Mouse (Mus musculus): ENCODE measurements at regions not wholly inside any gene's neighbourhood (a gene's known extent, or its start where the extent isn't known, plus 50 kb on each side); places are given as distances from the start of the nearest gene placed in this dataset.

DNA sequence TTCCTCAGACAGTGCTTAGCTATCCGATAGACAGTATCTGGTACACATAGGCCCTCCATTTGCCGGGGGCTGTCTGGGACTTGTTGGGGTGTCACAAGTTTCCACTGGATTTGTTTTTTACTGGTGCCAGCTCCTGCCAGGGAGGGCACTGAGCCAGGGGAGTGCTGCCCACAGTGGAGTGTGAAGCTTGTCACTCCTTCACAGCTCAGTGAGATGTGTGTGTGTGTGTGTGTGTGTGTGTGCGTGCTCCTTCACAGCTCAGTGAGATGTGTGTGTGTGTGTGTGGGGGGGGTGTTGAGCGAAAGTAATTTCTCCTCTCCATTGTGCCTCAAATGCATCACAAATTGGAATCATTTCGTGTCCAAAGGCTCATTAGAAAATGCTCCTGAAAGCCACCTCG, 632.5 kb upstream of the Auts2 start:
- H3K27ac ChIP-seq (replicated peaks) = no peak overlapping the region
- no peak for DNase-seq (ENCODE audit: low spot score)
- WGBS = 88% methylated on average over 6 of the region's 6 CpGs
- no peaks in the 10 kb centered on the region for H3K36me3 ChIP-seq
- no peak overlapping the region for H3K4me3 ChIP-seq
- H3K27me3 ChIP-seq (ENCODE audit: low read depth, poor library complexity, severe bottlenecking) = no peaks in the 10 kb centered on the region
- H3K9me3 ChIP-seq (replicated peaks) = no peaks in the 10 kb centered on the region
- H3K4me1 ChIP-seq = peaks cover 6% of the 10 kb centered on the region

DNA sequence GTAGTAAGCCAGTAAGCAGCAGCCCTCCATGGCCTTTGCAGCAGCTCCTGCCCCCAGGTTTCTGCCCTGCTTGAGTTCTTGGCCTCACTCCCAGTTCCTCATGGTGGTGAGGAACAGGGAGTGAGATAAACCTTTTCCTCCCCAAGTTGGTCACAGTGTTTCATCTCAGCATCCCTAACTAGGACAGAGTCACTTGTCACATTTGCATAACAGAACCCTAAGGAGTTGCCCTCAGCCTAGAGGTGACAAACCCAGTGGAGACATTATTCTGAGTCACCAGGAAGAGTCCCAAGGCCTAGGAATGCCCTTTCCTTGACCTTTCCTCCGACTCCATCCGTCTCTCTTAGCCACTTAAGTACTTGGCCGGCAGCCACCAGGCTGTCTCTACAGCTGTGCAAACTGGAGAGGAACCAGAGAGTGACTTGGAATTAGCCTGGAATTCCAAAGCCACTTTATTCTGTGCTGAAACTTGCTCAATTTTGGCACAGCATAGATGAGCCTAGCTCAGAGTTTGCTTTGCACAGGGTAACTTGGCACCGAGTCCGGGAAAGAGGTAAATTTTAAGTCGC, 630.1 kb upstream of the Auts2 start:
- H3K27me3 ChIP-seq (ENCODE audit: low read depth, poor library complexity, severe bottlenecking) = no peaks in the 10 kb centered on the region
- no peak overlapping the region for H3K27ac ChIP-seq (replicated peaks)
- no peaks in the 10 kb centered on the region for H3K36me3 ChIP-seq
- no peak overlapping the region for H3K4me3 ChIP-seq
- no peak for DNase-seq (ENCODE audit: low spot score)
- H3K9me3 ChIP-seq (replicated peaks) = no peaks in the 10 kb centered on the region
- 65% methylated on average over 6 of the region's 6 CpGs for WGBS
- peaks cover 6% of the 10 kb centered on the region for H3K4me1 ChIP-seq

DNA sequence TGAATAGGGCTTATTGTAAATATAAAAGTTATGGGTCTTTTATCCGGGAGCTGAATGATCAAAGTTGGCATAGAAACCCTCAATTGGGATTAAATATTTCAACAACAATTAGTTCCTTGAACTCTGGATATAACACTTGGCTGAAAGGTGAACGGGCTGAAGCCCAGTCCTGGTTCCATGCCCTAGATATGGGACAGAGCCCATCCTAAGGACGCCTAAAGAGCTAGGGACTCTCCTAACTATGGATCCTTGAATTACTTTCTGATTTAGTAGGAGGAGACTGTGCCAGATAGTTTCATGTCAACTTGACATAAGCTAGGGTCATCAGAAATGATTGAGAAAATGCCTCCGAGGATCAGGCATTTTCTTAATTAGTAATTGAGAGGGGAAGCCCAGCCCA, 629.5 kb upstream of the Auts2 start:
- H3K27ac ChIP-seq (replicated peaks) = no peak overlapping the region
- 90% methylated on average over 4 of the region's 4 CpGs for WGBS
- no peaks in the 10 kb centered on the region for H3K36me3 ChIP-seq
- peaks cover 9% of the 10 kb centered on the region for H3K4me1 ChIP-seq
- no peaks in the 10 kb centered on the region for H3K27me3 ChIP-seq (ENCODE audit: low read depth, poor library complexity, severe bottlenecking)
- H3K9me3 ChIP-seq (replicated peaks) = no peaks in the 10 kb centered on the region
- no peak overlapping the region for H3K4me3 ChIP-seq
- no peak for DNase-seq (ENCODE audit: low spot score)

DNA sequence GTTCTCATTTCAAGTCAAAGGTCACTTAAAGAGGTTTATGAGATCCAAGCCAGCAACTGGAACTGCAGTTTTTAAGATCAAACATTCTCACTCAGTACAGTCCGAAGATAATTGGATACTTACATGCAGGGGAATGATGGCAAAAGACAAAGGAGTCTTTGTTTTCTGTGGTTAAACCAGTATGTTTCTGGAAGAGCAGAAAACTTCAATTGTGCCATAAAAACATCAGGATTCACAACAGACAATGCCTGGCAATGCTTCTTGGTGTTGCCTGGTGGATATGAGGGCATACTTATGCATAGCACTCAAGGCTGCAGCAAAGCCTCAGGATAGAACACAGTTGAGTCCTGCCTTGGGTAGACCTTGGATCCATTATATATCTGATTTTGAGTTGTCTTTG, 628.1 kb upstream of the Auts2 start:
- Histone ChIP-seq H3K36me3 (no peaks in the 10 kb centered on the region), H3K27me3 (ENCODE audit: low read depth, poor library complexity, severe bottlenecking) (no peaks in the 10 kb centered on the region), H3K4me3 (no peak overlapping the region), H3K9me3 (replicated peaks) (no peaks in the 10 kb centered on the region), H3K27ac (replicated peaks) (no peak overlapping the region), H3K4me1 (peaks cover 19% of the 10 kb centered on the region)
- WGBS = 83% methylated on average over 1 of the region's 1 CpGs
- no peak for DNase-seq (ENCODE audit: low spot score)

DNA sequence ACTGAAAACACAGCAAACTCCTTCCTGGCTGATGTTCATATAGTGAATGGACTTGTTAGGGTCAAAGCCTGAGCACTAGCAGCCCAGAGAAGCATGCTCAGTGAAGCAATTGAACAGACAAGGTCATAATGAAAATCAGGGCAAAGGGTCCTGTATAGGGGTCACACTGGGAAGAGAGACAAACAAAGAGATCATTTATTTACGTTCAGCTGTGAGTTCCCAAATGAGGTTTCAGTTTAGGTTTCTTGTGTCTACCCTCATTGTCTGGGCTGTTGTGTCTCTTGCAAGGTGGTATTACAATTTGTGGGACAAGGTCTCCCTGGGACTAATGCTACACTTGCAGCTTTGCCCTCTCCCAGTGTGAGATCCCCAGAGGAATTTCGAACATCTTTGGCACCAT, 624.4 kb upstream of the Auts2 start:
- peaks cover 17% of the 10 kb centered on the region for H3K4me1 ChIP-seq
- H3K9me3 ChIP-seq (replicated peaks) = no peaks in the 10 kb centered on the region
- no peak for DNase-seq (ENCODE audit: low spot score)
- H3K27ac ChIP-seq (replicated peaks) = 0 out of 2 replicates have a peak overlapping the region, but pooled peaks have one; percentile 14
- no peaks in the 10 kb centered on the region for H3K36me3 ChIP-seq
- 48% methylated on average over 2 of the region's 2 CpGs for WGBS
- no peak overlapping the region for H3K4me3 ChIP-seq
- H3K27me3 ChIP-seq (ENCODE audit: low read depth, poor library complexity, severe bottlenecking) = no peaks in the 10 kb centered on the region

DNA sequence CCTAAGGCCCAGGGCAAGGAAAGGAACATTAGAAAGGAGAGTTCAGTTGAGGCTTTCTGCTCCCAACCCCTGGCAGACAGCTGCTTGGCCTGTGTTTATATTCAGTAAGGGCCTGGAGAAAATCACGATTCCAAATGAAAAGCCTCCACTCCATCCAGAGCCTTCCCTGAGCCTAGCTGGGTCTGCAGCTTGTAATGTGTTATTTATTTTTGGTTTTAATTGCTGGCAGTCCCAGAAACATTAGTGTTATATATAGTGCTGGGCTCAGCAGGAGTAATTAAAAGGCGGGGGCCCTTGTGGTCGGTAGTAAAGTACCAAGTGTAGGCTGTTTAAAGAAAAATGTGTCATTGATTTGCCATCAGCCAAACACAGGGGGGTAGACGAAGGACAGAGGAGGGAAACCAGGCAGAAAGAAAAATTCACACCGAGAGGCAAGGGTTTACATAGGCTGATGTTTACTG, 623.9 kb upstream of the Auts2 start:
- no peaks in the 10 kb centered on the region for H3K27me3 ChIP-seq (ENCODE audit: low read depth, poor library complexity, severe bottlenecking)
- DNase-seq (ENCODE audit: low spot score) = no peak
- no peak overlapping the region for H3K4me3 ChIP-seq
- 58% methylated on average over 5 of the region's 5 CpGs for WGBS
- peaks cover 17% of the 10 kb centered on the region for H3K4me1 ChIP-seq
- no peaks in the 10 kb centered on the region for H3K36me3 ChIP-seq
- H3K9me3 ChIP-seq (replicated peaks) = no peaks in the 10 kb centered on the region
- no peak overlapping the region; the same call in 1 of the 2 replicates for H3K27ac ChIP-seq (replicated peaks)

DNA sequence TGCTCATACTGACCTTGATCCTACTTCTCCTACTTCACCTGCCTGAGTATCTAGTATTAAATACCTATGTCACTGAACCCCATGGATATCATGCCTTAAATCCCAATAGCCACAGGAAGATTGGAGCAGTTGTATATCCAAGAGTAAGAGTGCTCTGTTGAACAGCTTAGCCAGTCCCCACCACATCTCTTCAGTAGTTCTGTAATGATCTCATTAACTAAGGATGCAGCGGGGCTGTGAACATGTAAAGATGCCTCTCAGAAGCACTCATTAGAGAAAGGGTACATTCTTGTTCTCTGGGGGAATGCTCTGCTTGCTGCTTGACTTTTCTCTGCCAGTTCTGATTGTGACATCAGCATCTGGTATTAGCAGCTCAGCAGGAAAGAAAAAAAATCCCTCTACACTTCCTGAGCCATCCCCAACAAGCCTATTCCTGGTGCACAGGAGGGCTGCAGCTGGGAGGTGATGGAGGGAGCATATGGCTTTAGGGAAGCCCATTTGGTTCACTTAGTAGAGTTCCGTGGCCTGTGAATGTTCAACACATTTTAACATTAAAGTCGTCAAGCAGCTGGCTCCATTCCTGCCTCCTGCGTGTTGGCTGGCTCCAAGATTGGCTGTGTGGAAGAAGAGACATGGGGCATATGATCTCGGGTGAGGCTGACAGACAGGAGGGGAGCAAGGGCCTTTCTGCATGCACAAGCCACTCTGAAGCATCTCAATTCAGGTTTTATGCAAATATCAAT, 613.1 kb upstream of the Auts2 start:
- Histone ChIP-seq H3K27me3 (ENCODE audit: low read depth, poor library complexity, severe bottlenecking) (no peaks in the 10 kb centered on the region), H3K36me3 (no peaks in the 10 kb centered on the region), H3K4me1 (peaks cover 8% of the 10 kb centered on the region), H3K4me3 (no peak overlapping the region), H3K9me3 (replicated peaks) (no peaks in the 10 kb centered on the region; the same call in 1 of the 2 replicates), H3K27ac (replicated peaks) (0 out of 2 replicates have a peak overlapping the region, but pooled peaks have one; percentile 33)
- DNase-seq (ENCODE audit: low spot score) = no peak
- WGBS = 52% methylated on average over 5 of the region's 5 CpGs

DNA sequence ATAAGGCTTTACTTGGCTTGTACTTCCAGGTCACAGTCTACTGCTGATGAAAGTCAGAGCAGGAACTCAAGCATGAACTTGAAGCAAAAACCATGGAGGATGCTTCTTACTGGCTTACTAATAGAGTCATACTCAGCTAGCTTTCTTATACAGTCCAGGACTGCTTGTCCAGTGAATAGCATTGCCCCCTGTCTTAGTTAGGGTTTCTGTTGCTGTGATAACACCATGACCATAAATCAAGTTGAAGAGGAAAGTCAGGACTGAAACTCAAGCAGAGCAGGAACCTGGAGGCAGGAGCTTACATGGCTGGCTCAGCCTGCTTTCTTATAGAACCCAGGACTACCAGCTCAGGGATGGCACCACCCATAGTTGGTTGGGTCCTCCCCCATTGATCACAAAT, 602.9 kb upstream of the Auts2 start:
- Histone ChIP-seq H3K27me3 (ENCODE audit: low read depth, poor library complexity, severe bottlenecking) (no peaks in the 10 kb centered on the region), H3K9me3 (replicated peaks) (no peaks in the 10 kb centered on the region; the same call in 1 of the 2 replicates), H3K4me3 (no peak overlapping the region), H3K4me1 (no peaks in the 10 kb centered on the region), H3K36me3 (no peaks in the 10 kb centered on the region), H3K27ac (replicated peaks) (no peak overlapping the region)
- no peak for DNase-seq (ENCODE audit: low spot score)

DNA sequence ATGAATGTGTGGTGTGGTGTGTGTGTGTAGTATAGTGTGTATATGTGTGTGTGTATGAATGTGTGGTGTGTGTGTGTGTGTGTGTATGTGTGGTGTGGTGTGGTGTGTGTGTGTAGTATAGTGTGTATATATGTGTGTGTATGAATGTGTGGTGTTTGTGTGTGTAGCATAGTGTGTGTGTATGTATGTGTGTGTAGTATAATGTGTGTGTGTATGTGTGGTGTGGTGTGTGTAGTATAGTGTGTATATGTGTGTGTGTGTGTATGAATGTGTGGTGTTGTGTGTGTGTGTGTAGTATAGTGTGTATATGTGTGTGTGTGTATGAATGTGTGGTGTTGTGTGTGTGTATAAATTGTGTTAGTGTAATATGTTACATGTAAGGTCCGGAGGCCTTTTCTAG, 600.5 kb upstream of the Auts2 start:
- H3K27ac ChIP-seq (replicated peaks) = no peak overlapping the region
- H3K27me3 ChIP-seq (ENCODE audit: low read depth, poor library complexity, severe bottlenecking) = no peaks in the 10 kb centered on the region
- no peaks in the 10 kb centered on the region for H3K4me1 ChIP-seq
- 97% methylated on average over 1 of the region's 1 CpGs for WGBS
- H3K4me3 ChIP-seq = no peak overlapping the region
- DNase-seq (ENCODE audit: low spot score) = no peak
- H3K36me3 ChIP-seq = no peaks in the 10 kb centered on the region
- no peaks in the 10 kb centered on the region; the same call in 1 of the 2 replicates for H3K9me3 ChIP-seq (replicated peaks)

DNA sequence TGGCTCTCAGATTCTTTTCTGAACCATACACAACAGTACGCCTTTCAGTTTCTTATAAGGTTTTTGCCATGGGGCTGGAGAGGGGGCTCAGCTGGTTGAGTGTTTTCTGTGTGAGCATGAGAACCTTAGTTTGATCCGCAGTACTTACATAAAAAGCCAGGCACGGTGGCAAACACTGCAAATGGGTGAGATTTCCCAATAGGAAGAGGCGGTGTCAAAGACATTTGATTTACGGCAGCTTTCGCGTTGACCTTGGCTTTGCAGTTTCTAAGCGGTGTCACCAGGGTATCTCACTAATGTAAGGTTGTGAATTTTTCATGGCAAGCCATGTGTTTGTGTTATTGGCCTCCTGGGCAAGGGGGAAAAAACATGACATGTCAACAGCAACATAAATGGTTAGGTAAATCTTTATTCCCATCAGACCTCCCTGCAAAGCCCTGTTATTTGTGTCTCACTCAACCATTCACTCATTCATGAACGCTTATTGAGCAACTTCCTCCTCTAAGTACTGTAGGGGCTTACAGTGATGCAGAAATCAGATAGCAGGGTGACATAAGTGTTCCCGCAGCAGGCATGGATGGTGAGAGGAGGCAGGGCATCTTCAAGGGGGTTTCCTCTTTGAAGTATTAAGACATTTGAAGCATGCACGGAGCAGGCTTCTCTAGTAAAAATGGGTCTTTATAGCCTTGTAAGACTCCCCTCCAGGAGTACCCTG, 599.4 kb upstream of the Auts2 start:
- no peaks in the 10 kb centered on the region for H3K36me3 ChIP-seq
- WGBS = 86% methylated on average over 11 of the region's 11 CpGs
- no peak for DNase-seq (ENCODE audit: low spot score)
- H3K4me1 ChIP-seq = no peaks in the 10 kb centered on the region
- no peaks in the 10 kb centered on the region; the same call in 1 of the 2 replicates for H3K9me3 ChIP-seq (replicated peaks)
- no peak overlapping the region for H3K4me3 ChIP-seq
- no peak overlapping the region for H3K27ac ChIP-seq (replicated peaks)
- no peaks in the 10 kb centered on the region for H3K27me3 ChIP-seq (ENCODE audit: low read depth, poor library complexity, severe bottlenecking)

DNA sequence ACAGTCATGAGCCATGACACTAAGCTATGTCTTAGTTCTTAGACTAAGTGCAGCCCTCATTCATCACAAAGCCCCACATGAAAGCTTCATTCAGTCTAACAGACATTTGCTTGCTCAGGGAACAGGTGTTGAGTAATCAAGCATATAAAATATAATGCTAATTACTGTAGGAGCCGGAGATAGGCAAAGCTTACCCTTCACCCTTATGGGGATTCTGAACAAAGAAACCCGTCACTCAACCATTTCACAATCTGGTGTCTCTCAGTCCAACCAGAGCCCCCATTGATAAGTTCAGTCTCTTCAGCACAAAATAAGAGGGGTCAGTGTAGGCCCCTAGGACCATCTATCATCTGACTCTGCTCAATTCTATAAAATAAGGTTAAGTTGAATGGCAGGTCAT, 587.9 kb upstream of the Auts2 start:
- no peaks in the 10 kb centered on the region for H3K4me1 ChIP-seq
- H3K27ac ChIP-seq (replicated peaks) = no peak overlapping the region
- H3K27me3 ChIP-seq (ENCODE audit: low read depth, poor library complexity, severe bottlenecking) = no peaks in the 10 kb centered on the region
- 69% methylated on average over 2 of the region's 2 CpGs for WGBS
- DNase-seq (ENCODE audit: low spot score) = no peak
- no peaks in the 10 kb centered on the region for H3K9me3 ChIP-seq (replicated peaks)
- no peak overlapping the region for H3K4me3 ChIP-seq
- no peaks in the 10 kb centered on the region for H3K36me3 ChIP-seq

DNA sequence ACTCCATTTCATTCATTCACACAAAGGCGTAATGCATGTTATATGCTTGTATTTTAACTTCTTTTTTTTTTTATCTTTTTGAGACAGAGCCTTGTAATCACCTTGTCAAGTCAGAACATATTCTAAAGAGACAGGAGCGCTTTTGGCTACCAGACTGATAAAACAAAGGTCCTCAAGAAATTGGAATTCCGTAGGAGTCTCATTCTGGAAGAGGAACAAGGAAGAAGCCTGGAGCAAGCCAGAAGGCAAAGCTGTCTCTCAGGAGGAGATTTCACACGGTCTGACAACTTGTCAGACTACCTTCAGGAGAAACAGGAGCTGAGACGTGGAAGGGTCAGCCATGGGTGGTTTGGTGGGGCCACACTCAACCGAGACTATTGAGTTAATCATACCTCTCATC, 587.2 kb upstream of the Auts2 start:
- WGBS = 81% methylated on average over 6 of the region's 6 CpGs
- Histone ChIP-seq H3K27ac (replicated peaks) (no peak overlapping the region), H3K4me1 (no peaks in the 10 kb centered on the region), H3K36me3 (no peaks in the 10 kb centered on the region), H3K27me3 (ENCODE audit: low read depth, poor library complexity, severe bottlenecking) (no peaks in the 10 kb centered on the region), H3K4me3 (no peak overlapping the region), H3K9me3 (replicated peaks) (no peaks in the 10 kb centered on the region)
- no peak for DNase-seq (ENCODE audit: low spot score)

DNA sequence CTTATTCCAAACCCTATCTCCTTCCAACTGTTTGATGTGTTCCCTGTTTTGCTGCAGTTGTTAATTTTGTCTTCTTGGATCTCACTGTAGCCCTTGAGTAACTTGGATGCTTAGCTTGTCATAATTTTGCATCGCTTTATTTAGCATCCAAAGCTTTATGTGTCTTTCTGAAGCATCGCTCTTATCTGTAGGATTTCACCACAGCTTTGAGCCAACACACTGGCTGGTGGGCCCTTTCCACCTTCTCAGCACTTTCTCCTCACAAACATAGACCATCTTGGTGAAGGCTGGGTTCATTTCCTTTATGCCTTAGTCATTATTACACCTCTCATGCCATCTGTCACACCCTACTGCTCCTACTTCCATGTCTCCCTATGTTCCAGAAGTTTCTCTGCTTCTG, 581.1 kb upstream of the Auts2 start:
- Histone ChIP-seq H3K27ac (replicated peaks) (no peak overlapping the region), H3K4me3 (no peak overlapping the region), H3K27me3 (ENCODE audit: low read depth, poor library complexity, severe bottlenecking) (no peaks in the 10 kb centered on the region), H3K9me3 (replicated peaks) (no peaks in the 10 kb centered on the region), H3K4me1 (no peaks in the 10 kb centered on the region), H3K36me3 (no peaks in the 10 kb centered on the region)
- DNase-seq (ENCODE audit: low spot score) = no peak
- WGBS = 96% methylated on average over 2 of the region's 2 CpGs
